Mouse (Mus musculus): ENCODE measurements around the gene Theg.

- TF ChIP-seq EP300 (optimal IDR thresholded peaks at IDR 0.05) (no peak), CTCF (IDR thresholded peaks at IDR 0.05; ENCODE audit: low read depth) (no peak)
These were observed 1.4 kb downstream of the Theg start for GRCm38 (mm10) chr10:79585723-79586122.
